ENCODE assay signal across 8 mouse cellular contexts in genomic region chr2:120403653-120403985, GRCm38 (mm10). TPM values are rescaled to one million over a fixed set of nuclear protein-coding genes. Genes with fewer than 3 reads are reported as not detected.
DNase-seq lines count a peak whose midpoint lies in the region; ATAC-seq and TF ChIP-seq lines count a peak whose summit lies in the region.

Ganc (plus strand) TSS chr2:120403896.

- H3K36me3 ChIP-seq in kidney, embryonic 14.5 days (ENCODE audit: control insufficient read depth, insufficient read depth, low read length), result peaks cover 8% of the 10 kb centered on the region; the same call in 1 of the 2 replicates
- H3K36me3 ChIP-seq in G1E (replicated peaks), result peaks cover 21% of the 10 kb centered on the region
- no peaks in the 10 kb centered on the region for H3K36me3 ChIP-seq in forebrain, embryonic 11.5 days (ENCODE audit: control insufficient read depth, insufficient read depth, low read length)
- no peaks in the 10 kb centered on the region; the same call in 1 of the 2 replicates for H3K36me3 ChIP-seq in liver, embryonic 14.5 days (replicated peaks; ENCODE audit: control insufficient read depth, insufficient read depth, low read depth)

- WGBS in kidney, embryonic 14.5 days, result 0% methylated on average over 17 of the region's 17 CpGs
- under 1% methylated on average over 17 of the region's 17 CpGs for WGBS in forebrain, embryonic 11.5 days
- 1% methylated on average over 17 of the region's 17 CpGs for WGBS in liver, embryonic 14.5 days (ENCODE audit: insufficient replicate concordance)

- H3K4me1 ChIP-seq in kidney, embryonic 14.5 days (ENCODE audit: control insufficient read depth, insufficient read depth, low read length), result peaks cover 5% of the 10 kb centered on the region; the same call in 1 of the 2 replicates
- peaks cover 17% of the 10 kb centered on the region for H3K4me1 ChIP-seq in G1E (ENCODE audit: insufficient read depth, low read depth, low read length)
- 0 out of 2 replicates have a peak, but pooled peaks cover 2% of the 10 kb centered on the region for H3K4me1 ChIP-seq in forebrain, embryonic 11.5 days (replicated peaks; ENCODE audit: control insufficient read depth, insufficient read depth, low read length)
- H3K4me1 ChIP-seq in liver, embryonic 14.5 days (replicated peaks; ENCODE audit: control insufficient read depth in 2 of 2, insufficient read depth in 2 of 2, low read length in 1 of 2), result peaks cover 13 to 18% of the 10 kb centered on the region in 2 experiments

- H3K27me3 ChIP-seq in kidney, embryonic 14.5 days (ENCODE audit: control insufficient read depth, insufficient read depth, low read length), result no peaks in the 10 kb centered on the region
- no peaks in the 10 kb centered on the region for H3K27me3 ChIP-seq in G1E (ENCODE audit: insufficient read depth, low read length)
- no peaks in the 10 kb centered on the region for H3K27me3 ChIP-seq in forebrain, embryonic 11.5 days (ENCODE audit: control insufficient read depth, insufficient read depth, low read length)
- H3K27me3 ChIP-seq in liver, embryonic 14.5 days (ENCODE audit: control insufficient read depth, insufficient read depth, low read length), result no peaks in the 10 kb centered on the region

- H3K27ac ChIP-seq in kidney, embryonic 14.5 days (ENCODE audit: low read depth, low read length), result peak within 1 kb of the TSS; percentile 98
- peak within 1 kb of the TSS; percentile 81 for H3K27ac ChIP-seq in forebrain, embryonic 11.5 days (ENCODE audit: low read depth, low read length)
- peak within 1 kb of the TSS; percentile 89 for H3K27ac ChIP-seq in liver, embryonic 14.5 days

- no peaks in the 10 kb centered on the region for H3K9me3 ChIP-seq in kidney, embryonic 14.5 days (ENCODE audit: control insufficient read depth, low read length)
- H3K9me3 ChIP-seq in G1E (replicated peaks), result no peaks in the 10 kb centered on the region
- no peaks in the 10 kb centered on the region for H3K9me3 ChIP-seq in forebrain, embryonic 11.5 days (ENCODE audit: control insufficient read depth, low read length)
- no peaks in the 10 kb centered on the region for H3K9me3 ChIP-seq in liver, embryonic 14.5 days (ENCODE audit: control insufficient read depth, low read length)

- DNase-seq in kidney, adult 11 months, result no peak
- no peak for DNase-seq in G1E (ENCODE audit: low spot score)
- DNase-seq in forebrain, embryonic 11.5 days (ENCODE audit: low spot score), result no peak
- peak in 1 of 3 experiments; percentile 26 for DNase-seq in liver, embryonic 14.5 days (ENCODE audit: low read depth in 3 of 3, low spot score in 3 of 3)
- no peak for DNase-seq in adipocyte (ENCODE audit: low spot score)
- no peak for DNase-seq in yolk sac, embryonic 10.5 days (ENCODE audit: low spot score)

- no peak for TF ChIP-seq EP300 in liver, embryonic 14.5 days (IDR thresholded peaks at IDR 0.05; ENCODE audit: low read depth)

- H3K9ac ChIP-seq in kidney, embryonic 14.5 days (ENCODE audit: low read depth, low read length), result peak within 1 kb of the TSS; percentile 76
- peak within 1 kb of the TSS; percentile 66 for H3K9ac ChIP-seq in forebrain, embryonic 11.5 days (ENCODE audit: low read length)
- peak within 1 kb of the TSS; percentile 79 for H3K9ac ChIP-seq in liver, embryonic 14.5 days (replicated peaks)

- TF ChIP-seq CTCF in G1E (IDR thresholded peaks at IDR 0.05; ENCODE audit: low read depth, low read length), result no peak
- TF ChIP-seq CTCF in liver, embryonic 14.5 days (IDR thresholded peaks at IDR 0.05; ENCODE audit: low read depth), result no peak

- peak; percentile 83 for ATAC-seq in kidney, embryonic 14.5 days (ENCODE audit: low FRiP score, low TSS enrichment)
- ATAC-seq in G1E (ENCODE audit: extremely low read depth, insufficient number of reproducible peaks, low FRiP score, poor library complexity, severe bottlenecking), result no peak
- peak; percentile 82 for ATAC-seq in forebrain, embryonic 11.5 days (replicated peaks; ENCODE audit: low FRiP score)
- ATAC-seq in hematopoietic stem cell, adult 5-6 weeks (replicated peaks in 1 of 2; ENCODE audit: insufficient read depth in 1 of 2, low FRiP score in 2 of 2, low TSS enrichment in 1 of 2, low read depth in 1 of 2, poor library complexity in 2 of 2, severe bottlenecking in 2 of 2), result peak; percentile 20 to 30
- ATAC-seq in liver, embryonic 14.5 days (ENCODE audit: insufficient read depth), result peak; percentile 50

- peak within 1 kb of the TSS; percentile 93 for H3K4me3 ChIP-seq in kidney, embryonic 14.5 days (ENCODE audit: low read length)
- H3K4me3 ChIP-seq in G1E (ENCODE audit: low read depth, low read length), result peak within 1 kb of the TSS; percentile 79
- H3K4me3 ChIP-seq in forebrain, embryonic 11.5 days (ENCODE audit: low read depth, low read length), result peak within 1 kb of the TSS; percentile 78
- peak within 1 kb of the TSS; percentile 98 for H3K4me3 ChIP-seq in liver, embryonic 14.5 days (ENCODE audit: insufficient read depth in 1 of 2, low read depth in 2 of 2, low read length in 2 of 2)

- H3K4me2 ChIP-seq in kidney, embryonic 14.5 days (replicated peaks; ENCODE audit: low read depth, low read length), result peak within 1 kb of the TSS; percentile 85
- peak within 1 kb of the TSS; percentile 68 for H3K4me2 ChIP-seq in forebrain, embryonic 11.5 days (ENCODE audit: low read depth, low read length, severe bottlenecking)
- peak within 1 kb of the TSS; percentile 99 for H3K4me2 ChIP-seq in liver, embryonic 14.5 days (ENCODE audit: low read depth)

RNA-seq across cellular contexts. Expression of gene Ganc, which starts in this region (rescaled TPM):
- 8.2 and 10.8 TPM in 2 replicates for polyA plus RNA-seq in kidney, embryonic 14.5 days (2014; fragmentation: Nextera tagmentation; extraction: Ambion mirVana)
- total RNA-seq in G1E (2014; fragmentation: Nextera tagmentation), result 16.0 and 17.2 TPM in 2 replicates
- total RNA-seq in G1E (2017), result 19.2 and 20.4 TPM in 2 replicates
- 0.95 and 1.6 TPM in 2 replicates for polyA plus RNA-seq in G1E (2012)
- 6.7 and 8.0 TPM in 2 replicates for polyA plus RNA-seq in forebrain, embryonic 11.5 days (2014; fragmentation: Nextera tagmentation; extraction: Ambion mirVana)
- total RNA-seq in hematopoietic stem cell, adult 5-6 weeks (2017), result 17.2 and 28.5 TPM in 2 replicates
- 4.3 and 5.1 TPM in 2 replicates for polyA plus RNA-seq in liver, embryonic 14.5 days (2012; rRNA removed)
- polyA plus RNA-seq in liver, embryonic 14.5 days (2014; fragmentation: Nextera tagmentation; extraction: Ambion mirVana), result 4.8 and 5.4 TPM in 2 replicates
